Mouse (Mus musculus): ENCODE results near the gene Znhit2.

The Znhit2 gene

GRCm38 (mm10) chr19:6061021-6061533, at the start of gene Znhit2:
Znhit2 (plus strand) TSS chr19:6061192.
- in situ Hi-C loops (cut with MboI, MseI) = loop anchor here (10.0 kb wide), 2 partner anchors 54 to 274 kb away; partner anchors contain the start of genes Men1 and Sac3d1

DNA sequence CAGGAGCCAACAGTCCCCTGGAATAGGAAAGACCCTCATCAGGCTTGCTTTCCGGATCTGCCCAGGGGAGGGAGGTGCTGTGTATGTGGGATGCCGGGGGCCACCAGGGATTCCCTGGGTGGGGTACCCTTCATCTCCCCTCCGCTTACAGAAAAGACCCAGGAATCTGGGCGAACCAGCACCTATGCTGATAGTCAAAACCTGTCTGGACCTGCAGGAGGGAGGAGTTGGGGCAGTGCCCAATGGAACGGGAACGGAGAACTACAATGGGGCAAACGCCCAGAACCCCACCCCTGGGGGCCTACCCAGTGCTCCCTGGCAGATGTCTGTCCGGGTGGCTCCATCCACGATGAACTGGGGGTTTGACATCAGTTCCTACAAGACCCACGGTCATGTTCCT, 47.3 kb upstream of the Znhit2 start:
- in situ Hi-C loops (cut with MboI, MseI) = no loop called here

DNA sequence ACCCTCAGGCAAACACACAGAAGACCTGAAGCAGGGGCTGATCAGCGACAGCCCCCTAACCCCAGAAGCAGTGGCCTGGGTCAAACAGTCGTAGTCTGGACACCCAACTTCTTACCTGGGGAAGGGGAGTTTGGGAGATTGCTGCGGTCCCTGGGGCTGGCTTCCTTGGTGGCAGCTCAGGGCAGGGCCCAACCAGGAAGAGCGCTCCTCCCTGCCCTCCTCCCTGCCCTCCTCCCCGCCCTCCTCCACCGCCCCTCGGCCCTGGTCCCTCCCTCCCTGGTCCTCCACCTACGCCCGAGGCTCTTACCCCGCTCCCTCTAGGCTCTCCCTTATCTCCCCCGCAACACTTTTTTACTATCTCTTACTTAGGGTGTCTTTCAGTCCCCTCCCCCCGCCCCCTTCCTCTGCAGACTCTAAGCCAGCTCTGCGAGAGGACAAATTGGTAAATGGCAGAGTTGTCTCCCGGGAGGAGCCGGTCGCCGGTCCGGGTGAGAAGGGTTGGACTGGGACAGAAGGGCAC, 45.9 kb upstream of the Znhit2 start:
- in situ Hi-C loops (cut with MboI, MseI) = loop anchor here (5.0 kb wide), 1 partner anchor 53 kb away; the partner anchor contains the start of gene Pola2

GRCm38 (mm10) chr19:6015511-6016315, 45.3 kb upstream of the Znhit2 start, which contains the start of gene Capn1:
Capn1 (minus strand) TSS chr19:6015897.
- in situ Hi-C loops (cut with MboI, MseI) = loop anchor here (5.0 kb wide), 1 partner anchor 53 kb away; the partner anchor contains the start of gene Pola2

GRCm38 (mm10) chr19:6016532-6016931, 44.5 kb upstream of the Znhit2 start:
- in situ Hi-C loops (cut with MboI, MseI) = loop anchor here (5.0 kb wide), 1 partner anchor 54 kb away; the partner anchor contains the start of gene Pola2

- in situ Hi-C loops (cut with MboI, MseI) = loop anchor here (5.0 kb wide), 1 partner anchor 56 kb away; the partner anchor contains the start of gene Pola2
These were observed 42.6 kb upstream of the Znhit2 start for GRCm38 (mm10) chr19:6018142-6019089.

DNA sequence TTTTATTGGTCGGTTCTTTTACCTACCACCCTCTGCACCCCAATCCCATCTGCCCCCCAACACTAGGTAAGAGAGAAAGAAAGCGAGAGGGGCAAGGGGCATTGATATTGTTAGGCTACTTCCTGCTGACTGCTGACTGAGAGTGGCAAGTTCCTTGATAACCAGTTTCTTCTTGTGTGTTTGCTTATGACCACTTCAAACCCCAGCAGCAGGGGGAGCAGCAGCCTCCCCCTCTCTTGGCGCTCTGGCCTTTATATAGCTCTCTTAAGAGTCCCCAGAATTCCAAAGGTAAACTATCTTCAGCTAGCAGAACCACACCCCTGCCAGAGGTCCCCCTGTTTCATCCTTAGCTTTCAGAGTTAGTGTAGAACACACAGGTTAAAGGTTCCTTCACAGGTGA, 40.7 kb upstream of the Znhit2 start:
- in situ Hi-C loops (cut with MboI, MseI) = no loop called here

DNA sequence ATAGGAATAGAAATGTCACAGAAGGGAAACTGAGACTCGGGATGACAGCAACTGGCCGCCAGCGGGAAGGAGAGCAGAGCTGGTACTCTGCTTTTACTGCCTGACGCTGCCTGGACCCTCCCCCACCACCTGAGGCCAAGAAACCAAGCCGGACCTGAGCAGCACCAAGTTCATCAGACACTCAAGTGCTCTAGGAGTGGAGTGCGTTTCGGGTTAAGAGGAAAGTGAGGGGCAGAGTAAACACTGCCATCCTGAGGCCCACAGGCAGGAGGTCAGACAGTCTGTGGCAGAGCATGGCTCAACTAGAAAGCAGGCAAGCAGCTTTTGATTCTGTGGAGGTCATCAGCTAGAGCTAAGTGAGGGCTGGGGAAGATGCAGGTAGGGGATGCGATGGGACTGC, 37.9 kb upstream of the Znhit2 start:
- in situ Hi-C loops (cut with MboI, MseI) = no loop called here

GRCm38 (mm10) chr19:6023930-6024329, 37.1 kb upstream of the Znhit2 start:
- in situ Hi-C loops (cut with MboI, MseI) = no loop called here

- in situ Hi-C loops (cut with MboI, MseI) = no loop called here
These were observed 32.0 kb upstream of the Znhit2 start for GRCm38 (mm10) chr19:6028991-6029390.

DNA sequence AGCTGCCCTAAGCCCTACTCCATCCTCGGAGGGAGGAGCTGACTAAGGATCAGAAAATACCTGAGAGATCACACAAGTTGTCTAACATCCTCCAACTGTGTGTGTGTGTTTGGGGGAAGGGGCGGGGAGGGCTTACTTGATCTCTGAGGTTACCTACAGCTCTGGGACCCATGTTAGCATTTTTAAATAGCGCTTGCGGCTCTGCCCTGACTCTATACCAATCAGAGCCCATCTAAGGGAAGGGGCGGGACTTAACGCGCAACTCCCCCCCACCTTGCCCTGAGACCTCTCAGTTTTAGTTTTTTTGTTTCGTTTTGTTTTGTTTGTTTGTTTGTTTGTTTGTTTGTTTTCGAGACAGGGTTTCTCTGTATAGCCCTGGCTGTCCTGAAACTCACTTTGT, 31.6 kb upstream of the Znhit2 start:
- in situ Hi-C loops (cut with MboI, MseI) = no loop called here

GRCm38 (mm10) chr19:6030520-6031280, 30.3 kb upstream of the Znhit2 start:
- in situ Hi-C loops (cut with MboI, MseI) = loop anchor here (10.0 kb wide), 1 partner anchor 276 kb away; no protein-coding TSS in a partner anchor

DNA sequence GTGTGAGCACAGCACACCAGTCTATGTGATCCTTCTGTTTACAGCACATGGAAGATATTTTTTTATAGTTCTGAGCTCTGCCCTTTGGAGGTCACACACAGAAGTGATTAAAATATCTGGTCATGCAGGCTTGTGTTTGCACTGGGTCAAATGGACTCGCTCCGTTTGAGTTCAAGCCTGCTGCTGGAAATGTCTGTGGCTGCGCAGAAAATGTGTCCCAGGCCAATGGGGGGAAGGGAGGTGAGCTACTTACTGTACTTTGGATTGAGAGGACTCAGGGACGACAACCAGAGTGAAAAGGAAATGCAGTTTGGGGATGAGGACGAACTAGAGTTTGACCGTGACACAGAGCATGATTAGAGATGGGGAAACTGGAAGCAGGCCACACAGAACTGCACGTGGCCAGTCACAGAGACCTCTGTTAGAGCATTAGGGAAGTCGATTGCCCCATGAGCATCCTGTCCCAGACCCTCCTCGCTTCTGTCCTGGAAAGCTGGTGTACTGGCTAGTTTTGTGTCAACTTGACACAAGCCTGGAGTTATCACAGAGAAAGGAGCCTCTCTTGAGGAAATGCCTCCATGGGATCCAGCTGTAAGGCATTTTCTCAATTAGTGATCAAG, 24.9 kb upstream of the Znhit2 start:
- in situ Hi-C loops (cut with MboI, MseI) = loop anchor here (5.0 to 10.0 kb wide), 2 partner anchors 96 to 281 kb away; no protein-coding TSS in a partner anchor

- in situ Hi-C loops (cut with MboI, MseI) = loop anchor here (5.0 to 10.0 kb wide), 2 partner anchors 95 to 283 kb away; no protein-coding TSS in a partner anchor
These were observed 23.3 kb upstream of the Znhit2 start for GRCm38 (mm10) chr19:6037695-6038094.

GRCm38 (mm10) chr19:6038326-6038725, 22.7 kb upstream of the Znhit2 start:
- in situ Hi-C loops (cut with MboI, MseI) = loop anchor here (5.0 to 10.0 kb wide), 2 partner anchors 94 to 284 kb away; no protein-coding TSS in a partner anchor

- in situ Hi-C loops (cut with MboI, MseI) = loop anchor here (10.0 kb wide), 1 partner anchor 635 kb away; no protein-coding TSS in a partner anchor
These were observed 21.0 kb upstream of the Znhit2 start for GRCm38 (mm10) chr19:6040002-6040401.

DNA sequence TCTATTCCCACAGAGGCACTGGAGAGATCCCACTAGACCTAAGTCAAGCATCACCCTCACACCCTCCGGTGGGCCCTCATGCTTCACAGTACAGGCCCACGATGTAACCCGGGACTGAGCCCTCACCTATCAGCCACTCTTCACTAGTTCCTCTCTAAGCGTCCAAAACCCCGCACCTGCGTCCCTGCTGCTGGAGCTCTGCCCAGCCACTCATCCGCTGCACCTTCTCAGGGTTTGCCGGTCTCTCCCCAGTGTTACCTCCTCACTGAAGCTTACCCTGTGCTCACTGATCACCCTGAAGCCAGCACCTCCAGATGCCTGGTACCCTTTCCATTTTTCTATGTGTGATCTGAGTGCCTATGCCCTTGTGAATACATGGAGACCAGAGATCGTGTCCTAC, 18.7 kb upstream of the Znhit2 start:
- in situ Hi-C loops (cut with MboI, MseI) = loop anchor here (10.0 kb wide), 1 partner anchor 633 kb away; no protein-coding TSS in a partner anchor

DNA sequence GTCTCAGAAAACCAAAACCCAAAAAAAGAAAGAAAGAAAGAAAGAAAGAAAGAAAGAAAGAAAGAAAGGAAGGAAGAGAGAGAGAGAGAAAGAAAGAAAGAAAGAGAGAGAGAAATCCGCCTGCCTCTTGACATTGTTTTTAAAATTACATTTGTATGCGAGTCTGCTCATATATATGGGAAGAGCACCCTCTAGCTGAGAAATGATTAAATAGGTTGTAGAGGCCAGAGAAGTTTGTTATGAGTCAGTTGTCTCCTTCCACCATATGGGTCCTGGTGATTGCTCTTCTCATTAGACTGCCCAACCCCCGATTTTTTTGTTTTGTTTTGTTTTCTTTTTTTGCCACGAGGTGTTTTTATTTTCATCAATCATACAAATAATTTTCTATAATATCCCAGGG, 16.9 kb upstream of the Znhit2 start:
- in situ Hi-C loops (cut with MboI, MseI) = loop anchor here (10.0 kb wide), 1 partner anchor 631 kb away; no protein-coding TSS in a partner anchor
